Mouse (Mus musculus): ENCODE results near the gene Arhgap24. TPM values are rescaled to one million over a fixed set of nuclear protein-coding genes. Genes with fewer than 3 reads are reported as not detected.
"Not testable (repeated sequence)": the region's sequence is repeated elsewhere in the genome, so short reads cannot be mapped to it uniquely, and the experiment has no call there.

The Arhgap24 gene
- total RNA-seq, 2 experiments from 2014 or later = 1.9 to 3.8 TPM

DNA sequence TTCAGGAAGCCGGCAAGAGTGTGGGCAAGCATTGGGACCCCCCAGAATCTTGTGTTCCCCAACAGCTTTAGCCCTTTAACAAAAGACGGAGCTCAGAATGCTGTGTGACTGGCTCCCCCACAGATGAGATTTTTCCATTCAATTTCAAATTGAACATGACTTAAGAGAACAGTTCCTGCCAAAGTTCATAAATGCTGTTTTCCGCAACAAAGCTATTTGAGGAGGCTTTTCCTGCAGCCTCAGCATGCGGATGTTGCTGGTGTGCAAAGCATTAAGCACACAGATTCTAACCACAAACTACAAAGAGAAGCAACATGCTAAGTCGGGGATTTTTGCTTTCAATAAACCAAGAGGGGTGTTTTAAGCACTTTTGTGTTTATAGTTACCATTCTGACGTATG, 449.0 kb downstream of the Arhgap24 start:
- no peak for ATAC-seq (replicated peaks; ENCODE audit: poor library complexity, severe bottlenecking)

DNA sequence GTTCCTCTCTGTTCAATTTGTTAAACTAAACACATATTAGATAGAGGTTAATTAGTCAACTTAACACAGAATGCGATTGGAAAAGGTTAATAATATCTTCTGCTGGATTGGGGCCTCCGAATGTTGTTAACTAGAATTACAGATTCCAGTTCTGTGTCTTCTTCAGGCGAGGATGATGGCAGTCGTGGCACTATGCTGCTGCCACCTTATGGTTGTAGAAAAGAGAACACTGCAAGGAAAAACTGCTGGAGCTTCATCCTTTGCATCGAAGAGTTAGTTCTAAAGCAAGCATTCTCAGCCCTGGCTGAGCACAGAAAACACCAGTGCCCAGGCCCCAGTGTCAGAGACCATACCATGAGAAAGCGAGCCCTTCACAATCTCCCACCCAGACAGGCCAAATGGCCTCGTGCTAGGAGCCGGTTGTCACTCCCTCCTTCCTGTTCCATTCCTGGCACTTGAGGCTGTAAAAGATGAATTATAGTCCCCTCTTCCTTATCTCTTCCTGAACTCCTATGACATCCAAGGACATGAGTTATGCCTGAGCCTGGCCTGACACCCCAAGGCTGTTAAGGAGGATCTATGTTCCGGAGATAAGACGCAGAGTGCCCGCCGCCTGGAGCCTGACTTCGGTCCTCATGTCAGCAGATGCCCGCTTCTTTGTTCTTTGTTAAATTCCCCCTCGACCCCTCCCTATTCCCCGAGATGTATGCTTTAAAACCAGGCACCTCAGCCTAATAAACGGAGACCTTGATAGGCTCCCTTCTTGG, 462.9 kb downstream of the Arhgap24 start:
- ATAC-seq (replicated peaks; ENCODE audit: poor library complexity, severe bottlenecking) = not testable (repeated sequence)

DNA sequence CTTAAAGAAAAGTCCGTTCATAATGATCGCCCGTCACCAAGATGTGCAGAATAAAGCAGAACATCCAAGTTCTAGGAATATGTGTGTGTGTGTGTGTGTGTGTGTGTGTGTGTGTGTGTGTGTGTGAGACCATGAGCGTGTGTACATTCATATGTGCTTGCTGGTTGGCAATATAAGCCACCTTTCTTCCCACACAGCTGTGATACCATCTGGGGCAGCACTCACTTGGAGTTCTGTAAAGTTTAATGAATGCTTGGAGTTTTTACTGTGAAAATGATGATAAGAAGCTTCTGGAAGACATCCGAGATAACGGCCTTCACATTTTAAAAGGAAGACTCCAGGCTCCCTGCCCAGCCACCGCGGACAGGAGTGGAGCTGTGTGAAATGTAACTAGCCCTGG, 465.4 kb downstream of the Arhgap24 start:
- no peak for ATAC-seq (replicated peaks; ENCODE audit: poor library complexity, severe bottlenecking)

DNA sequence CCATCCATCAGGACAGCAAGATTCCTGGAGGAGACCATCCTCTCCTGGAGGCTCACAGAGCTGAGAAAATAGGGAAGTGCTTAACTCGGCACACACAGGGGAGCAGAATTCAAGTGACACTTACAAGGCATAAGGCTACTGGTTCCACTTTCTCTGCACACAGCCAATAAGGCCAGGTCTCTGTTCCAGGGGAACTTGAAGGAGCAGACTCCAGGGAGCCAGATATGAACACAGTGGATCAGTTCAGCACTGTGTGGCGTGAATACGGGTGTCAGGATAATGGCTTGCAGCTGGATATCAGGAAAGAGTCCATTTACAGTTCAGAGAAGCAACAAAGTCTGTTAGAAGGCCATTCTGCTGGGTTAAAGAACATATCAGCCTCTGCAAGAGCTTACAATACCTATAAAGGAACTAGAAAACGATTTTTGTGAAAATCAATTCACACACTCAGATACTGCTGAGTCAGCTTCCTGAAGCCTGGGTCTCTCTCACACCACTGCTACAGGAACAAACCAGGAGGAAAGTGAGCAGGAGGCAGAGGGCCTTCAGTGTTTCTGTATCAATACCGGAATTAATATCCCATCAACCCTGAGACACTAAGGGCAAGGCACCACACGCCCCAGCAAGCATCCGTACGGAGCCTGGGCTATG, 466.0 kb downstream of the Arhgap24 start:
- ATAC-seq (replicated peaks; ENCODE audit: poor library complexity, severe bottlenecking) = no peak
